Mouse (Mus musculus) thymus, adult 2 months (tissue): Measurements from ENCODE around the gene Myo18a.

Source experiments
- CTCF ChIP-seq: fragments of 200-500 bp; IDR thresholded peaks from 2 replicates; pipeline ENCODE4 v1.5.1; 2012; ENCODE audit warnings: mild to moderate bottlenecking, control low read depth, low read length, moderate library complexity, borderline replicate concordance; ENCODE audit not compliant: control insufficient read depth, poor library complexity, insufficient read depth; ENCODE audit errors: extremely low read depth
- POLR2A ChIP-seq: fragments of 200-500 bp; IDR thresholded peaks from 2 replicates; pipeline ENCODE4 v1.6.1; 2012; ENCODE audit warnings: mild to moderate bottlenecking, low read length, control low read depth, moderate library complexity; ENCODE audit not compliant: control insufficient read depth, poor library complexity, insufficient read depth; ENCODE audit errors: extremely low read depth

DNA sequence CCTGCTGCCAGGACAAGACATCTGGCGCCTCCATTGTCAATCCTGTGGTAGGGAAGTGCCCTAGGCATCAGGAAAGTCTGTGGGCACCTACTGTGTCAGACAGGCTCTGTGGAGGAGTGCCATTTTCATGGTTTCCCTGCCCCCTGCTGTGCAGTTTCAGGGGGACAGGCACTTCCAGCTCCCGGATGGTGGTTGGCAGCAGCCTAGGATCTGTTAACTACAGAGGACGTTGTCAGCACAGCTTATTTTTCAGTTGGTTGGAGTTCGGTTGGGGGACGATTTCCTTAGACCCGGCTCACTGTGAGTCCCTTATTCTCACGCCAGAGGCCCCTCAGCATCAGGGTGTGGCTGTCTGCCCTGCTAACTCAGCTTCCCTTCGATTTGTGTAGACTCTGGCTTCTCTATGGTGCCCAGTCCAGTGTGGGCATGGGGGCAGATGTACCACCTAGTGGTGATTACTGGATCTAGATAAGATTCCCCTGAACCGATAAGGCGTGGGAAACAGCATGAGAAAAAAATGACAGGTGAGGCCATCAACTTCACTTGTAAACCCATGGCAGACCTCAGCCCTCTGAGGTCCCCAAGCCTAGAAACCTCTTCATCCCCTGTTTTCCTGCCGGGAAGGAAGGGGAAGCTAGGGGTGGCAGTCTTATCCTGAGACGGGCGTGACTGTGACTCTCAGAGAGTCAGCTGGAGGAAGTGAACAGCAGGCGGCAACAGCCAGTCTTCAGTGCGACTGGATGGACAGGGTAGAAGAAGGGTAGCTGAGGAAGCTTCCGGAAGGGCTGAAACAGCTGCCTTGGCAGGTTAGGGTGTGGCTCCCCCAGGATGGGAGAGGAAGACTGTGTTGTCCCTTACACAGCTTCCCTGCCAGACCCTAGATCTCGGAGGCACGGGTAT lies 21.0 kb downstream of the Myo18a start:
- peak; percentile 70; the same call in 1 of the 2 replicates for TF ChIP-seq CTCF
- no peak for TF ChIP-seq POLR2A
